Mouse (Mus musculus): Measurements from ENCODE around the gene Gsg1.

The Gsg1 gene

GRCm38 (mm10) chr6:135260435-135260834 lies 6.3 kb upstream of the Gsg1 start:
- DNase-seq (ENCODE audit: low spot score): no peak

DNA sequence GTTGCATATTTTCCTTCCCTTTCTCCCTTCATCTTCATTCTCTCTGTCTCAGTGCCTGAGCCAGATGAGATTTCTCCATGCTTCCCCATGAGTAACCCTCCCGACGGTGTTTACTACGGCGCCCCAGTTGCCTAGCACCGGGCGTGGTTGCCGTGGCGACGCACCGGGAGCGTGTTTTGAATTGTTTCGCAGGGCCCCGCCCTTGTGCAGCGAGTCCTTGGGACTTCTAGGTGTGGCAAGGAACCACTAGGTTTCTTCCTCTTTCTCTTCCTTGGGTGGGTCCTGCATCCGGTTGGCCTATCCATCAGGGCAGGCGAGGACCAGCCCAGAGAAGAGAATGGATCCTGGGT lies 1.4 kb downstream of the Gsg1 start:
- DNase-seq (ENCODE audit: low spot score): peak; percentile 90

GRCm38 (mm10) chr6:135251849-135252727 lies 2.1 kb downstream of the Gsg1 start:
- DNase-seq (ENCODE audit: low spot score): peak; percentile 69

- peak; percentile 15 for DNase-seq (ENCODE audit: low spot score)
These were observed 3.0 kb downstream of the Gsg1 start for GRCm38 (mm10) chr6:135250926-135251699.

DNA sequence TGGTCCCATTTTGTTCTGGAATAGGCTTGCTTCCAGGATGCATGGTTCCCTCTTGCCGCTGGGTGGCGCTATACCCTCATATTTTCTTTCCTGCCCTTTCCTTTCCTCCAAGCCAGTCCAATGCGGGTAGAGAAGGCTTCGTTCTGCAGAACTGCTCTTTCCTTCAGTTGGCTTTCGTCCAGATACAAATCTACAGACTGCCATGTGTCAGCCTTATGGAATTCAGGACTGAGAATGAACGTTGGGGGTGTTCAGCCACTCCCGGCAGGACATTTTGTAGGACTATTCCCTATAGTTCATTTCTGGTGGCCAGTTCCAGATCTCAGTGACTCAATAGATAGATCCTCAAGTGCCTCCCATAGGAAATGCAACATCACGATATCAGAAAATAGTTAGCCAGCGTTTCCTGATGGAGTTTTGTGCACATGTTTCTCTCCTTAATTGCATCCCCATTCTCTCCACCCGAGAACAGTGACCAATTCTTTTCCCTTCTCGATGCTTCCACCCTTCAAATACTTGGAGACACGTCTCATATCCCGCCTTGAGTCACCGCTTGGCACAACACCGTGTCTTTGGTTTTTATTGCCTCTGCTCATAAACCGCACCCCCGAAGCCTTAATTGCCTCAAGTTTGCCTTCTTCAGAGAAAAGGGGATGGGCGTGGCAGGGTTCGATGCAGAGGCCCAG lies 4.2 kb downstream of the Gsg1 start:
- DNase-seq (ENCODE audit: low spot score): peak; percentile 86

DNA sequence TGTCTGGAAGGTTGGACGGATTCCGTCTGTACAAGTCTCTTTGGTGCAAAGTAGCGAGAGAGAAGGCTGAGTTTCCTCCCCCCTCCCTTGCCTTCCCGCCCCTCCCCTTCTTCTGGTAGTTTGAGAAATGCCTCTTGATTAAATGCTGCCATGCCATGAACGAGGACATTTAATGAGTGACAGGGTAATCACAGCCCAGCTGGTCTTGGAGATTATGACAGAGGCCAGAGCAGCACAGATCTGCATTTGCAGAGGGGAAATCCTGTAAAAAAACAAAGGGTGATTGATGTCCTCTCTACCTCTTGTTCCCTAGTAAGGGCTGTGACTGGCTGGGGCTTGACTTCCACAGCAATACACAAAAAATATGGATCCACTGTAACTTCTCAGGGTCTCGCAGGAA lies 6.3 kb downstream of the Gsg1 start:
- DNase-seq (ENCODE audit: low spot score): no peak

DNA sequence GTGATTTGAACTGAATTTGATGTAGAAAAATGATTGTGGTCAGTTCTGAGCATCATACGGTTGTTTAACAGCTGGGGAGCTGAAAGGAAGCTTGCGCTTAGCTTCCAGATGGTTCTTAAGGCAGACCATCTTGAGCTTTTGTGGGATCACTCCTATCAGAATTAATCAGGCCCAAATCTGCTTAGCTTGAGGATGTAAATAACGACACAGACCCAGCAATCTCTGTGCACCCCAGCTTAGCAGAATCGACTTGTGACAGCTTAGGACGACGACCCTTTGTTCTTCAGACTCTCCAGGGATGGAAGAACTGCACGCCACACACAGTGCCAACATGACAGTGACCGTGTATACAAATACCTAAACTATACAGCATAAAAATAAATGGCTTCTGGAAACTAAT lies 8.6 kb downstream of the Gsg1 start:
- no peak for DNase-seq (ENCODE audit: low spot score)

- no peak for DNase-seq (ENCODE audit: low spot score)
These were observed 13.8 kb downstream of the Gsg1 start for GRCm38 (mm10) chr6:135240361-135240760.

GRCm38 (mm10) chr6:135238211-135238610 lies 15.9 kb downstream of the Gsg1 start:
- no peak for DNase-seq (ENCODE audit: low spot score)

- no peak for DNase-seq (ENCODE audit: low spot score)
These were observed 16.8 kb downstream of the Gsg1 start for GRCm38 (mm10) chr6:135237326-135237725.

GRCm38 (mm10) chr6:135236576-135236975 lies 17.6 kb downstream of the Gsg1 start:
- no peak for DNase-seq (ENCODE audit: low spot score)

DNA sequence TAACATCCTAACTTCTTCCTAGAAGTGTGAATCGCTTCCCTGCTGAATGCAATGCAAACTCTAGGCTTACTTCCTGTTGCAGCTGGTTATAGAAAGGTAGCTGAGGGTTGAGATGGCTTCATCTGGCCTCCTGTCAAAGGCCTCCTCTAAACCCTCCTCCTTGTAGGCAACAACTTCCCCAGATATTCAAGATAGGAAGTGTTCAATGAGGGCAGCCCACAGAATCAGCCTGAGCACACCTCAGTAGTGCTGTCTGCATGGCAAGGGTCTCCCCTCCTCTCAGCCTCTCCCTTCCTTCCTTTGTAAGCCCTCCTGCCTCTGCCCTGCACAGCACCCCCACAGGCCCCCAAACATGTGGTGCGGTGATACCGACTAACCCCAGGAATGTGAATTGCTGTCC lies 18.4 kb downstream of the Gsg1 start:
- DNase-seq (ENCODE audit: low spot score): no peak

DNA sequence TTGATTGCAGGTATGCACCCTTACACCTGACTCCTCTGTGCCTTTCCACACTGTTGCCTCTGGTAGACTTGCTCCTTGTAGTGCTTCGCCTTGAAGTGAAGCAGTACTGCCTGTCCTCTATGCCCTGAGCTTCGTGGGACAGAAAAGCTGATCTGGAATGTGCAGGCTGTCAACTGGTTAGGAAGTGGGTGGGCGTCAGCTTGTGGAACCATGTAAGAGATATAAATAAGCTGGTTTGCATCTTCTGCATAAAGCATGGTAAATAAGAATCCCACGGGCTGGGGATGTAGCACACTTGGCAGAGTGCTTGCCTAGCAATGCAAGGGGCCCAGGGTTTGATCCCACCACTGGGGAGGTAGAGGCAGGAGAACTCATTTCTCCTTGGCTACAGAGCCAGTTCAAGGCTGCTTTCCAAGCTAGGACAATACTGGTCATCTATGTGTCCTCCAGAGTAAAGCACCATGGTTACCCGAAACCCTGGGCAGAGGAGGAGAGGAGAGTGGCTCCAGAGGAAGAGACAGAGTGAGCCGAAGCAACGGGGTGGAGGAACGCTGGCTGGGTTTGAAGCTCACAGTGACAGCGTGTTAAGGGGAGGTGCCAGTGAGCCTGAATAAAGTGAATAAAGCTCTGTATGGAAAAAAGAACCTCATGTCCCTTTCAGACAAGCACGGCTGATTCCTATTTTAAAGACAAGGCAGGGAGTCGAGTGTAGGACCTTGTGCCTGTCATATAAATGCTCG lies 21.5 kb downstream of the Gsg1 start:
- DNase-seq (ENCODE audit: low spot score): no peak

- no peak for DNase-seq (ENCODE audit: low spot score)
These were observed 23.6 kb downstream of the Gsg1 start for GRCm38 (mm10) chr6:135230586-135230985.

- DNase-seq (ENCODE audit: low spot score): no peak
These were observed 25.6 kb downstream of the Gsg1 start for GRCm38 (mm10) chr6:135228465-135228941.

DNA sequence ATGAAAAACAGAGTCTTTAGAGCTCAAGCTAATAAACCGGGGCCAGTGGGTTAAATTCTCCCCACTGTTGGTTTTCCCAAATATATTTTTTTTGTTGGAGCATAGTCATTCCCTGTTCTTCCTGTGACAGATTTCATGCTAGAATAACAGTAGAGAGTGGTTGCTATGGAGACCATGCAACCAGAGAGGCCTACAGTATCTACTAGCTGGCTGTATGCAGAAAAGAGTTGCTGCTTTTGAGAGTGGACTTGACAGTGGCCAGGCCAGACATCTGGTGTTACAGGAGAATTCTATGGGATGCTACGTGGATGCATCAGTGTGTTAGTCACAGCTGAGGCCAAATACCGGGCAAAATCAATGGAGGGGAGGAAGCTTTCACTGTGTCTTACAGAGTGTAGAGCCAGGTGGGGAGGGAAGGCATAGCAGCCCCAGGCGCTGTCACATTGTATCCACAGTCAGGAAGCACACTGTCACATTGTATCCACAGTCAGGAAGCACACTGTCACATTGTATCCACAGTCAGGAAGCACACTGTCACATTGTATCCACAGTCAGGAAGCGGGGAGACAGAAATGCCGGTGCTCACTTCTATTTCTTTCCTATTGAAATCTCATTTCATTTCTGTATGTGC lies 30.2 kb downstream of the Gsg1 start:
- DNase-seq (ENCODE audit: low spot score): peak; percentile 65

- DNase-seq (ENCODE audit: low spot score): no peak
These were observed 34.2 kb downstream of the Gsg1 start for GRCm38 (mm10) chr6:135219916-135220315.

DNA sequence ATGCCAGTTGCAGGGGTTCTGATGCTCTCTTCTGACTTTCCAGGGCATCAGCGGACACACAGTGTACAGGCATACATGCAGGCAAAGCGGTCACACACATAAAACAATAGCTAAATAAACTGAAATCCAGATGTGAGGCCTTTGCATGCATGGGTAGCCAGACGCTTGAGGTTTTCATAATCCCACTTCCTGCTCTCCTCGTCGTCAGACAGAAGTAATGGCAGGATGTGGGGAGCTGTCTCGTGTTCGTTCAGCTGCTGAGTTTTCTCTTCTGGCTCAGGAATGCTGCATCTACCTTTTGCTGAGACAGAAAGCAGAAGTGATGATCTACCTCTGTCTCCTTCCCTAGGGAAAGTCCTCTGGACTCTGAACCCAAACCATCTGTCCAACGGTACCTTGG lies 35.8 kb downstream of the Gsg1 start:
- no peak for DNase-seq (ENCODE audit: low spot score)

DNA sequence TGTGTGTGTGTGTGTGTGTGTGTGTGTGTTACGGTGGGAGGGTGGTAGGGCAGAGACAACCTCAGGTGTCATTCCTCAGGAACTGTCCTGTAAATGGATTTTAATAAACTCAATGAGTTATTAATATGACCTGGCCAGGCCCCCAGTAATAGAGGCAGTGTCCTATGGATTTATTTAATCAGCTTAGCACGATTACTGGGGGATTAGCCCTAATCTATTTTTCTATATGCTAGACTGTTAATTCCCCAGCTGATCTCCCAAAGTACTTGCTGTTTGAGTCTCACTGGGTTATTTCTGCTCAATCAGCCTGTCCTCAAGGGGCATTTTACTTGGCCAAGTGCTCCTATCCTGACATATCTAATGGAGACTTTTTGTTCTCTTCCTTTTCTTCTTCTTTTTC lies 41.5 kb downstream of the Gsg1 start:
- no peak for DNase-seq (ENCODE audit: low spot score)

DNA sequence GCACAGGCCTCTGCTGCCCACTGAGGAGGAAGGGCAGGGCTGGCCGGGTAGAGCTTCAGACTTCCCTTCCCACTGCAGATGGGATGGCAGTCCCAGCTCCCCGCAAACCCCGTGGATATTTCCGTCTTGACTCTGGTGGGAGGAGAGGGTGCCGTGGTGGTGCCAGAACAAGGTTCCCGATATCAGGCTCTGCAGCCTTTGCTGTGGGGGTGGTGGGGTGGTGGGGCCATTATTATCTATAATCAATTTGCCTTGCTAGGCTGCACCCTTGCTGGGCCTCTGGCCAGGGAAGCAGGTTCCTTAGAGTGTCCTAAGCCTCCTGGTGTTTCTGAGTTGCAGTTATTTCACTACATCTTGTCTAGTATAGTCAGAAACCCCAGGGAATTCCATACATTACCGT lies 43.0 kb downstream of the Gsg1 start:
- no peak for DNase-seq (ENCODE audit: low spot score)

DNA sequence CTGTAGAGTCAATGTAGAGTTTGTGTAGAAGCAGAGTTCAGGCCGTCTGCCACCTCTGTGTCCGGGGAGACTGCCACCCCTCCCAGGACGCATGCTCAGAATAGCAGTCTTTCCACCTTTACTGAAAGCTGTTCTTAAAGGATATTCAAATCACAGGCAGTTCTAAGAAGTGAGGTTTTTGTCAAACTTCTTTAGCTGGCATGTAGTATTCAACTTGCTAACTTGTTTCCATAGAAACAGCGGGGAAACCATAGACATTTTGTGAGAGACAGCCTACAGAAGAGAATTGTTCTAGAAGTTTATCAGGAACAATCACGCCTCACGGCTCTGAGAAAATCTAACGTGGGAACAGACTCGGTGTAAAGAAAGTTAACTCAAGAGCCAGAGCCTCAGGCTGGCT lies 47.2 kb downstream of the Gsg1 start:
- DNase-seq (ENCODE audit: low spot score): no peak
